Comparison of ENCODE assay signal across 8 mouse cellular contexts in the genomic region with DNA sequence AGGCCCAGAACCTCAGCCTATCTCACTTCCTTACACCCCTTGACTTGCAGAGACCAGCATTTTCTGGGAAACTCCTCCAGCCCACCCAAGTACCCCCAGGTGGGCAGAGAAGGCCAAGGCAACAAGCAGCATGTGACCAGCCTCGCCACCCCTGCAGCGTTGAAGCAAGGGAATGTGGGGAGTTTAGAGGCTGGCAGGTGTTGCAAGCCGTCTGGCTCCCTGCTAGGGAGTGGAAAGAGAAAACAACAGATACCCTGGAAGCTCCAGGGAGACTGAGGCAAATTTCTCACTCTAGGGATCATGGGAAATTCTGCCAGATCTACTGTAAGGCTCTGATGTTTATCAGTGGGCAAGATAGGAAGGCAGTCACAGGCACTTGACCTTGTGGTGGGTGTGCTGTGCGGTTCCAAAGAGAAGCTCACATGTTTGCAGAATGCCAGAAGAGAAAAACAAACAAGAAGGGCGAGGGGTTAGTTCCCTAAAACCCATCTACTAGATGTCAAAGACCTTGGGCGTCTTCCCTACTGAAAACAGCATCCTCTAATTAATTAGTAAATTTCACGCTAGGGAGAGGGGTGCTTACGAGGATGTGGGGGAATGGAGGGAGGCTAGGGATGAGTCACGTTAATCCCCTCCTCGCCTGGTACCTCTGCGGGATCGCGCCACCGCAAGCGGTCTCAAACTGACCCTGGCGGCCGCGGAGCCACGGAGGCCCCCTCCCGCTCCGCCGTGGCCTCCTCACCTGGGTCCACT. TPM values are rescaled to one million over a fixed set of nuclear protein-coding genes. Genes with fewer than 3 reads are reported as not detected.
DNase-seq lines count a peak whose midpoint lies in the region; ATAC-seq and TF ChIP-seq lines count a peak whose summit lies in the region.

No protein-coding gene starts in this region.

- no peak overlapping the region for H3K27ac ChIP-seq in limb, embryonic 11.5 days (replicated peaks; ENCODE audit: low read depth, low read length)
- H3K27ac ChIP-seq in olfactory bulb, adult 2 months (ENCODE audit: insufficient read depth, low read depth, low read length), result peak overlapping the region; percentile 93

- H3K4me1 ChIP-seq in limb, embryonic 11.5 days (ENCODE audit: control insufficient read depth, insufficient read depth, low read length), result no peaks in the 10 kb centered on the region
- H3K4me1 ChIP-seq in olfactory bulb, adult 2 months (ENCODE audit: control insufficient read depth, insufficient read depth, low read length), result peaks cover 23% of the 10 kb centered on the region

- no peak for TF ChIP-seq CTCF in olfactory bulb, adult 2 months (IDR thresholded peaks at IDR 0.05; ENCODE audit: insufficient read depth, low read depth, low read length)

- H3K9ac ChIP-seq in limb, embryonic 11.5 days (ENCODE audit: low read length), result peak overlapping the region; percentile 58

- 3% methylated on average over 22 of the region's 22 CpGs for WGBS in limb, embryonic 11.5 days
- 2% methylated on average over 22 of the region's 22 CpGs for WGBS in olfactory bulb, adult 2 months

- ATAC-seq in limb, embryonic 11.5 days (ENCODE audit: insufficient number of reproducible peaks, low FRiP score, low TSS enrichment, low read depth), result no peak

- peak; percentile 25 for DNase-seq in cerebellum, adult 8-10 months
- no peak for DNase-seq in cerebellum, adult 18-20 months
- DNase-seq in retina, embryonic 14.5 days (ENCODE audit: low spot score), result peak; percentile 12
- DNase-seq in retina, postnatal 1 day, result no peak
- no peak for DNase-seq in limb, embryonic 11.5 days (ENCODE audit: low spot score)
- DNase-seq in urinary bladder, postnatal 14 days (ENCODE audit: low spot score), result no peak
- no peak for DNase-seq in layer of hippocampus, postnatal 36 days

- H3K27me3 ChIP-seq in limb, embryonic 11.5 days (ENCODE audit: control insufficient read depth, insufficient read depth, low read length), result peaks cover 32% of the 10 kb centered on the region

- TF ChIP-seq POLR2A in olfactory bulb, adult 2 months (IDR thresholded peaks at IDR 0.05; ENCODE audit: insufficient read depth, low read depth, low read length), result no peak

- peak overlapping the region; percentile 60 for H3K4me3 ChIP-seq in limb, embryonic 11.5 days (ENCODE audit: low read depth, low read length)
- H3K4me3 ChIP-seq in olfactory bulb, adult 2 months (ENCODE audit: insufficient read depth, low read depth, low read length), result peak overlapping the region; percentile 92

- H3K9me3 ChIP-seq in limb, embryonic 11.5 days (ENCODE audit: control insufficient read depth, low read length), result no peaks in the 10 kb centered on the region

- H3K36me3 ChIP-seq in limb, embryonic 11.5 days (ENCODE audit: control insufficient read depth, insufficient read depth, low read length), result no peaks in the 10 kb centered on the region

- H3K4me2 ChIP-seq in limb, embryonic 11.5 days (ENCODE audit: low read depth, severe bottlenecking), result peak overlapping the region; percentile 98

RNA-seq across cellular contexts. Expression of a gene that starts 0.8 kb away (rescaled TPM):
- 0.06 and 0.21 TPM in 2 replicates for polyA plus RNA-seq in limb, embryonic 11.5 days (2014; fragmentation: Nextera tagmentation; extraction: Ambion mirVana)
- polyA plus RNA-seq in olfactory bulb, adult 2 months (2012; ENCODE audit: insufficient read depth, insufficient read length, low replicate concordance, missing spikeins), result not detected in 2 replicates
- 100 to 1,000 TPM; 388 to 405 TPM for total RNA-seq in layer of hippocampus, postnatal 36 days (2021)

RNA-seq across cellular contexts. Expression of a gene that starts 36.8 kb away (rescaled TPM):
- polyA plus RNA-seq in limb, embryonic 11.5 days (2014; fragmentation: Nextera tagmentation; extraction: Ambion mirVana), result not detected in 2 replicates
- not detected in 2 replicates for polyA plus RNA-seq in olfactory bulb, adult 2 months (2012; ENCODE audit: insufficient read depth, insufficient read length, low replicate concordance, missing spikeins)
- total RNA-seq in layer of hippocampus, postnatal 36 days (2021), result under 1 TPM; 0.61 to 0.95 TPM

RNA-seq across cellular contexts. Expression of a gene that starts 59.2 kb away (rescaled TPM):
- polyA plus RNA-seq in limb, embryonic 11.5 days (2014; fragmentation: Nextera tagmentation; extraction: Ambion mirVana), result 0.48 and 0.84 TPM in 2 replicates
- polyA plus RNA-seq in olfactory bulb, adult 2 months (2012; ENCODE audit: insufficient read depth, insufficient read length, low replicate concordance, missing spikeins), result not detected in 2 replicates
- total RNA-seq in layer of hippocampus, postnatal 36 days (2021), result 1 to 10 TPM; 1.5 to 1.6 TPM

Comparison
In these comparisons a context has a peak if more than half of its experiments do, and no peak if none do; other contexts are left out.
1. DNase-seq: peak in cerebellum, adult 8-10 months (single experiment) and retina, embryonic 14.5 days (single experiment); none in cerebellum, adult 18-20 months (0 of 2), retina, postnatal 1 day (single experiment), limb, embryonic 11.5 days (single experiment), urinary bladder, postnatal 14 days (single experiment) and layer of hippocampus, postnatal 36 days (0 of 2).
2. RNA of a gene that starts 0.8 kb away (polyA plus RNA-seq): not detected in olfactory bulb, adult 2 months; 0.06 to 0.21 TPM in limb, embryonic 11.5 days; every median in the first group is over 10 times any median in the second.